Mouse (Mus musculus): ENCODE results near the gene Cxcl16. TPM values are rescaled to one million over a fixed set of nuclear protein-coding genes. Genes with fewer than 3 reads are reported as not detected.

The Cxcl16 gene
- total and polyA plus RNA-seq, 3 experiments = not detected

DNA sequence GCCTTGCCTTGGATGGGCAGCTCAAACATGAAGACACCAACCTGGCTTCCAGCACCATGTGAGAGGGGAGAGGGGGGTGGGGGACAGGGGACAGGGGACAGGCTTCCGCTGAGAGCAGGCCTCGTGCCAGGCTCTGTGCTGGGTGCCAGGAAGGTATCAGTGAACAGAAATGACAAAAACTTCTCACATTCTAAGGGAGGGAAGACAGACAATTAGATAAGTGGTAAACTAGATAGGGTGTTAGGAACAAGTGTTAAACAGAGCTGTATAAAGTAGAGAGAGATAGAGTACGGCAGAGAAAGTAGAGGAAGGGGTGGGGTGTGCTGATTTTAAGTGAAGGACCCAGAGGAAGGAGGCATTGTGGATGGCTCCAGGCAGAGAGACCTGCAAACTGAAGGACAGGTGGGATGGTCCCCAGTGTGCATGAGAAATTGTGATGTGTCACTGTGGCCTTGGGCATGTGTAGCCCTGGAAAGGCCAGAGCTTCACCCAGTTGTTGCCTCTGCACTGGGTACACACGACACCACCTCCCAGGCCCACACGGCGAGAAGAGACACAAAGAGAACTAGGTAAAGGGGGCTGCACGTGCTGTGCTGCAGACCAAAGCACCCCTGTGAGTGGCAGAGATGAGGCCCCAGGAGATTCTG, 20.9 kb downstream of the Cxcl16 start:
- Histone ChIP-seq H3K9me3 (replicated peaks; ENCODE audit: insufficient read depth, low read length) (no peaks in the 10 kb centered on the region), H3K79me2 (ENCODE audit: control insufficient read depth, insufficient read depth, low read length, poor library complexity) (peaks cover 17% of the 10 kb centered on the region), H3K36me3 (ENCODE audit: control insufficient read depth in 1 of 2, insufficient read depth in 2 of 2, low read length in 2 of 2) (peaks cover 2 to 44% of the 10 kb centered on the region in 2 experiments; a peak in 3 of 4 replicates), H3K27me3 (ENCODE audit: control insufficient read depth in 1 of 2, insufficient read depth in 2 of 2, low read length in 2 of 2) (no peaks in the 10 kb centered on the region), H3K4me3 (ENCODE audit: control insufficient read depth in 1 of 2, insufficient read depth in 1 of 2, low read depth in 2 of 2, low read length in 2 of 2) (no peak overlapping the region), H3K4me1 (ENCODE audit: control insufficient read depth in 1 of 2, insufficient read depth in 2 of 2, low read length in 2 of 2) (peaks cover 13 to 48% of the 10 kb centered on the region in 2 experiments), H3K9ac (ENCODE audit: control insufficient read depth, low read depth, low read length, poor library complexity, severe bottlenecking) (no peak overlapping the region), H3K27ac (ENCODE audit: control insufficient read depth, low read depth, low read length) (peak overlapping the region; percentile 58)
- DNase-seq (ENCODE audit: low read depth, low spot score) = peak; percentile 59
- peak; percentile 65; the same call in 1 of the 2 replicates for TF ChIP-seq SIN3A (IDR thresholded peaks at IDR 0.05; ENCODE audit: low read length)
- no peak for TF ChIP-seq POLR2AphosphoS5 (IDR thresholded peaks at IDR 0.05; ENCODE audit: borderline replicate concordance, low read depth, low read length)
- peak; percentile 17; the same call in 1 of the 2 replicates for TF ChIP-seq ELF1 (IDR thresholded peaks at IDR 0.05; ENCODE audit: low read depth, low read length)
- no peak for TF ChIP-seq USF1 (IDR thresholded peaks at IDR 0.05; ENCODE audit: low read depth, low read length)
- TF ChIP-seq E2F4 (IDR thresholded peaks at IDR 0.05; ENCODE audit: borderline replicate concordance, low read depth, low read length) = no peak
- TF ChIP-seq ZC3H11A (IDR thresholded peaks at IDR 0.05; ENCODE audit: low read depth, low read length) = no peak
- no peak for TF ChIP-seq NELFE (IDR thresholded peaks at IDR 0.05; ENCODE audit: low read depth, low read length)
- no peak for TF ChIP-seq JUND (IDR thresholded peaks at IDR 0.05; ENCODE audit: low read depth, low read length)
- peak; percentile 57 for TF ChIP-seq MAZ (IDR thresholded peaks at IDR 0.05; ENCODE audit: low read depth, low read length)
- TF ChIP-seq UBTF (IDR thresholded peaks at IDR 0.05; ENCODE audit: borderline replicate concordance, insufficient read depth, low read depth, low read length) = no peak
- no peak; a peak in 1 of 4 replicates for TF ChIP-seq POLR2A (IDR thresholded peaks at IDR 0.05; ENCODE audit: control insufficient read depth in 1 of 2, insufficient read depth in 1 of 2, low read depth in 1 of 2, low read length in 2 of 2, poor library complexity in 1 of 2)
- no peak for TF ChIP-seq MEF2A (IDR thresholded peaks at IDR 0.05; ENCODE audit: extremely low read depth, insufficient replicate concordance, low read depth, low read length, poor library complexity, severe bottlenecking)
- no peak for TF ChIP-seq GABPA (IDR thresholded peaks at IDR 0.05; ENCODE audit: low read depth, low read length)
- no peak for TF ChIP-seq USF2 (IDR thresholded peaks at IDR 0.05; ENCODE audit: borderline replicate concordance in 1 of 2, insufficient read depth in 1 of 2, low read depth in 1 of 2, low read length in 2 of 2)
- no peak for TF ChIP-seq NRF1 (IDR thresholded peaks at IDR 0.05; ENCODE audit: insufficient read depth, low read depth, low read length, poor library complexity, severe bottlenecking)
- TF ChIP-seq HCFC1 (IDR thresholded peaks at IDR 0.05; ENCODE audit: low read depth, low read length) = 0 out of 2 replicates have a peak, but pooled peaks have one; percentile 49
- TF ChIP-seq ZMIZ1 (IDR thresholded peaks at IDR 0.05; ENCODE audit: low read depth, low read length) = no peak
- TF ChIP-seq TBP (IDR thresholded peaks at IDR 0.05; ENCODE audit: low read depth, low read length) = no peak
- TF ChIP-seq BHLHE40 (IDR thresholded peaks at IDR 0.05; ENCODE audit: borderline replicate concordance, low read depth, low read length) = peak; percentile 64
- TF ChIP-seq CHD2 (IDR thresholded peaks at IDR 0.05; ENCODE audit: low read length) = no peak; the same call in 1 of the 2 replicates
- peak; percentile 70 for TF ChIP-seq TCF12 (IDR thresholded peaks at IDR 0.05; ENCODE audit: low read depth, low read length)
- TF ChIP-seq ZKSCAN1 (IDR thresholded peaks at IDR 0.05; ENCODE audit: low read depth, low read length) = no peak
- no peak for TF ChIP-seq POLR2AphosphoS2 (IDR thresholded peaks at IDR 0.05; ENCODE audit: low read length)
- no peak for TF ChIP-seq RAD21 (IDR thresholded peaks at IDR 0.05; ENCODE audit: low read depth, low read length)
- TF ChIP-seq GATA1 (IDR thresholded peaks at IDR 0.05; ENCODE audit: low read depth, low read length) = peak; percentile 85
- TF ChIP-seq TAL1 (IDR thresholded peaks at IDR 0.05; ENCODE audit: low read length) = no peak
- TF ChIP-seq EP300 (IDR thresholded peaks at IDR 0.05; ENCODE audit: low read depth in 1 of 2, low read length in 2 of 2) = peak; percentile 58 to 63; a peak in 3 of 4 replicates
- peak; percentile 58; the same call in 1 of the 2 replicates for TF ChIP-seq MAX (IDR thresholded peaks at IDR 0.05; ENCODE audit: low read length)
- no peak for TF ChIP-seq MAFK (IDR thresholded peaks at IDR 0.05; ENCODE audit: borderline replicate concordance, low read depth, low read length)
- no peak for TF ChIP-seq KAT2A (conservative IDR thresholded peaks at IDR 0.05; ENCODE audit: low read depth, low read length)
- peak; percentile 56; the same call in 1 of the 2 replicates for TF ChIP-seq MYC (IDR thresholded peaks at IDR 0.05; ENCODE audit: low read depth, low read length)
- TF ChIP-seq CTCF (IDR thresholded peaks at IDR 0.05 in 2 of 3, conservative IDR thresholded peaks at IDR 0.05 in 1 of 3; ENCODE audit: control insufficient read depth in 1 of 3, insufficient read depth in 1 of 3, low read depth in 2 of 3, low read length in 3 of 3, poor library complexity in 1 of 3, severe bottlenecking in 1 of 3) = no peak
- peak; percentile 30; the same call in 1 of the 2 replicates for TF ChIP-seq RCOR1 (IDR thresholded peaks at IDR 0.05; ENCODE audit: low read depth, low read length)
- no peak for TF ChIP-seq ZNF384 (IDR thresholded peaks at IDR 0.05; ENCODE audit: low read depth, low read length)
- TF ChIP-seq MYB (IDR thresholded peaks at IDR 0.05; ENCODE audit: low read depth, low read length) = no peak
- TF ChIP-seq MXI1 (IDR thresholded peaks at IDR 0.05; ENCODE audit: low read depth, low read length) = peak; percentile 56; the same call in 1 of the 2 replicates
